Mouse (Mus musculus): ENCODE measurements at regions not wholly inside any gene's neighbourhood (a gene's known extent, or its start where the extent isn't known, plus 50 kb on each side); places are given as distances from the start of the nearest gene placed in this dataset.
A peak's percentile ranks its signal among the peaks of the same experiment; 100 is the strongest.

DNA sequence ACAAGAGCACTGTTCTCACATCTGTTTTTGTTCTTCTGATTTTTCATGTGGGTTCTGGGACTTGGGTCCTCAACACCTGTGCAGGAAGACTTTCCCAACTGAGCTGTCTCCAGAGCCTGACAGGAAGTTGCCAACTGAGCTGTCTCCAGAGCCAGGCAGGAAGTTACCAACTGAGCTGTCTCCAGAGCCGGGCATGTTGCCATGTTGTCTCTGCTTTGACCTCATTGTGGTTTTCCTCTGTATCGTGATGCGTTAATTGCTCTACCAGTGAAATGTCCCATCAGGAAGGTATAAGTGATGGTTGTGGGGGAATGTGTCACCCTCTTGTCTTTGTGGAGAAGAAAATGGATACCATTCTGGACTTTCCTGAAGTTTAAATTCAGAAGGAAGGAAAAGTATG, 54.4 kb upstream of the Olfm4 start:
- no peak for DNase-seq (ENCODE audit: low spot score in 2 of 2)

DNA sequence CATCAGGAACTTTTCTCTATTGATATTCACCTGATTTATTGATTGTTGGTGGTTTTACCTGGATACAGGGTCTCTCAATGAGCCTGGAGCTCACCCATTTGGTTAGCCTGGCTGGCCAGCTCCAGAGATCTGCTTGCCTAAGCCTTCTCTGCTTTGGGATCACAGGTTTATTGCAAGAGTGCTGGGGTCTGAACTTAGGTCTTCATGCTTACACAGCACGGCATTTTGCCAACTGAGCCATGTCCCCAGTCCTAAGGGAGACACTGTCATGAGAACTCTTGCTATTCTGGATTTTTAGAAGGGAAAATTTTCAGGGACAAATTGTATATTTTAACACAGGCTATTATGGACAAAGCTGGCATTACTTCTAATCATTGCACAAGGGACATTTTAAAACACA, 56.7 kb upstream of the Olfm4 start:
- DNase-seq (ENCODE audit: low spot score in 2 of 2): no peak

DNA sequence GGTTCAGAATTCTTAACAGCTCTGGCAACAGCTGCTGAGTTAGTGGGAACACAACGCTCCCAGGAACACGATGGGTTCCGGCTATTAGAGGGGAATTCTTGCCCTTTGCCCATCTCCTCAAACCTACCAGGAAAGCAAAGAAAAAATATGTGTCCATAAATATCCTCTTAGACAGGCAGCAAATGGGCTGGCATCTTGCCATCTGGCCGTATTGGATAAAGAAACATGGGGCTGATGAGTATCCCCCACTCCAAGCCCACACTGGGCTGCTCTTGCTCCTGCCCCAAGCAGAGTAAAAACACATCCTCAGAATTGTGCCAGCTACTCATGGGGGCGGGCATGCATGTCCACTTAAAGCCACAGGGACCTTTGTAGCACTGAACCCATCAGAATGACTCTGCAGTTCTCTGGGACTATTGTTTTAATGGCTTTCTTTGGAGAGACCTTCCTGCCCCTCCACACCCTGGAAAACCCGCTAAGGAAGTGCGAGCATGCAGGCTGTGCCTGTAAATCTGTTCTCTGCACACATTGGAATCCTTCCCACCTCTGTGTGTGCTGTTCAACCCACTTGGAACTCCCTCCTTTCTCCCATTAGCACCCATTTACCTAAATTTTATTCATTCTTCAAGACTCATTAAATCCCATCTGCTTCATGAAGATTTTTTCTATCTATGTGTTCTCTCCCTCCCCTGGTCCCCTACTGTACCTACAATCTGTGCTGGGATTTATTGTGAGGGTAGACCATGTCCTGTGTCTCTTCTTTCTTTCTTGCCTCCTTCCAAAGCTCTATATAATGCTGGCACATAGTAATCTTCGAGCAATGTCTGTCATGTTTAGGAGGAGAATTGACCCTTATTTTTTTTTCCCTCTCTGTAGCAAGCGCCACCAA, 66.7 kb upstream of the Olfm4 start:
- no peak for DNase-seq (ENCODE audit: low spot score in 2 of 2)

DNA sequence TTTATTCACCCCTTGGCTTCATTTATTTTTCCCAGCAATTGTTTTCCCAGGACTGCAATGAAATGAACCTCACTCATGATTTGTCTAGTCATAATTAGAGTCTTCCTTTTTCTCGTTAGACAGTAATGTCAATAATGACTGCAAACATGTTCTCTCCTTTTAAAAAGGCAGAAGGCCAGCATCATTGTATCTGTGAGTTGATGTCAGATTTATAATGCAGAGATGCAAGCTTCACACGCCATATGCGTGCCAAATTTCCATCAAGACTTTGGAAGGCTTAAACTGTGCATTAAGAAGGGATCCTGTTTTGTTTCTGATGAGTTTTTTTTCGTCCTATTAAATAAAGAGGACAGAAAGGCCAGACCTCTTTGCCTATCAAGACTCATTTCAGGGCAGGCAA, 68.9 kb upstream of the Olfm4 start:
- DNase-seq (ENCODE audit: low spot score in 2 of 2): no peak

DNA sequence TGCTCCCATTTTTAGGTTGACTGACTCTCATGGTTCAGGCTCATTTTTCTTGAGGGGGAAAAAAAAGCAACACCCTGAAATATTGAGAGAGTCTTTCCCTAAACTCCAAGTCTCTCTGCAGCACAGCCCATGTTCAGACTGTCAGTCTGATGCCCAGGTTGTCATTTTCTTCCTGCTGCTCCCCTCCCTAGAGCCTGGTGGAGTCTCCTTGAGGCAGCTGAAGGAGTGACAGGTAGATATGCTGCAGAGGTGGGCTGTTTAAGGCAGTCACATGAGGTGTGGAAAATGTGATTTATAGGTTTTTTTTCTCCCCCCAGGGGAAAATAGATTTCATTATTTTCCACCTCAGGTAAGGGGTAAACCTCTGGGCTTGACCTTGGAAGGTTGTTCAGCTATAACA, 70.6 kb upstream of the Olfm4 start:
- no peak for DNase-seq (ENCODE audit: low spot score in 2 of 2)

DNA sequence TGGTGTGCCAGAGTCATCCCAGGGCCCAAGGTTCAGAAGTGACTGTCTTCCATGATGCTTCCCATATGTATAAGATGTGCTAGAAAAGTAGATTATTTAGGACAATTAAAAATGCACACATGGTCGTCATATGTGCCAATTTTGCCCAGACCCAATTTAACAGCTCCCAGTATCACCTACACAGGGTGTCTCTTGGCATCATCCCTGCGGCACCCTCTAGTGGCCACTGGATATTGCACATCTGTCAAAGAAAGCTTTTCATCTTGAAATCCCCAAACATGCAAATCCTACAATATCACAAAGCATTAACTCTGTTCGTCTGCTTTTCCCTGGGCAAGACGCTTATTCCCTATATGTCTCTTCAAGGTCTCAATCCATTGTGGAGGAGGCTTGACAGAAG, 71.3 kb upstream of the Olfm4 start:
- DNase-seq (ENCODE audit: low spot score in 2 of 2): peak in 1 of 2 experiments; percentile 70

DNA sequence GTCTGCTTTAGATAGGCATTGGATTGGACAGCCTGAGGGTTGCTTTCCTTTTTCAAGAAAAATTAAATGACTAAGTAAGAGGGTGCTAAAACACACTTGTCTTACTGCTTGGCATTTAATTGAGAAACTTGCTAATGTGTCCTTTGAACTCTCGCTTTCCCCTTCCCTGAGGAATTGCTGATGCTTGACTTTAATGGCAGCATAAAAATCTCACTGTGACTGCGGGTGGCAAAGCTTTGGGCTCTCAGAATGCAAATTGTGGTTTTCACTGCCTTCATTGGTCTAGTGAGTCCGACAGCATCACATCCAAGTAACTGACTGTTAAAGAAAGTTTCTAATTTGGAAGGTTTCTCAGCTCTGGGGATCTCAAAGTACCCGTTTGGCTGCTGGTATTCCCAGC, 76.1 kb upstream of the Olfm4 start:
- DNase-seq (ENCODE audit: low spot score in 2 of 2): no peak

DNA sequence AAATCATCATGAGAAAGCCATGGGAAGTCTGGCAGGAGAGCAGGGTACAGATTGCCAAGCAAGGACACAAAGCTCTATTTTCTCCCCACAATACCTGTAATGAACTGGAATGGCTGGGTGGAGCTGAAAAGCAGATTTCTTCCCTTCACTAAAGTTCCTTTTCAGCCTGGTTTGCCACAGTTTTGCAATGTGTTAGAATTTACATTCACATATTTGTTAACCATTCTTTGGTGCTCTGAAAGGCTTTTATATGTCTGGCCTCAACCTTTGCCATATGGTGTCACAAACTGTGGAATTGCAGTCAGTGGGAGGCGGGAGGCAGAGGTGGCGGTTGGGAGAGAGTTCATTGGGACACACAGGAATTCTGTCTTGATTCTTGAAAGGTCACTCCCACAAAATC, 78.3 kb upstream of the Olfm4 start:
- DNase-seq (ENCODE audit: low spot score in 2 of 2): no peak

DNA sequence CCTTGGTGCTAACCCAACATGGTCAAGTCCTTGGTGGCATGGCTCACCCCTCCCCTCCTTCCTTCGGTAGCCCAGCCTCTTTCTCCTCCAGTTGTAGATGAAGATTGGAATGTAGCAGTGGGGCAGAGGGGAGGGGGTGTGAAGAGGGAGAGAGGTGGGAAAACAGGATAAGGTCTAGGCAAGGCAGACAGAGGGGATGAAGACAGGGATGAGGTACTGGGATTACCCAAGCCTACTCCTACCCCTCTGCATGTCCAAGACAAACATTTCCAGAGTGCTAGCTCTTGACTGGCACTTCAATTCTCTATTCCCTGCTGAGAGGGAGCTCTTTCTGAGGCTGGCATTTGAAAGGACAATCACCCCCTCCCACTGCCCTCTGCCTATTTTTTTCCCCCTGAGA, 81.5 kb upstream of the Olfm4 start:
- DNase-seq (ENCODE audit: low spot score in 2 of 2): no peak

DNA sequence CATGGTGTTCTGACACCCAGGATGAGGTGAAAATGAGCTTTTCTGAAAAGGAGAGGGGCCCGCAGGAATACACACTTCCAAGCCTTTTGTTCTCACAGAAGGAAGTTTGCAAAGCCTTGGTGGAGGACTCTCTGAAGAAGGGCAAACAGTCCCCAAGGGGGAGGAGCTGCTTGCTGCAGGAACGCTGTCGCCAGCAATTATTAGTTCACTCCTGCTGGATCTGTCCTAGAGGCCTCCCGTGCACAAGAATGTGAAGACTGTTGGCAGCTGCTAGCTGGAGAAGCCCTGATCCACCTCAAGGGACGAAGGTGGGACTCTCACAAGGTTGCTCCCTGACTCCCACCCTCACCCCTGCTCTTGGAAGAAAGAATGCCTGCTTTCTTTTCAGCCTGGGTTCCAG, 85.6 kb upstream of the Olfm4 start:
- DNase-seq (ENCODE audit: low spot score in 2 of 2): no peak

DNA sequence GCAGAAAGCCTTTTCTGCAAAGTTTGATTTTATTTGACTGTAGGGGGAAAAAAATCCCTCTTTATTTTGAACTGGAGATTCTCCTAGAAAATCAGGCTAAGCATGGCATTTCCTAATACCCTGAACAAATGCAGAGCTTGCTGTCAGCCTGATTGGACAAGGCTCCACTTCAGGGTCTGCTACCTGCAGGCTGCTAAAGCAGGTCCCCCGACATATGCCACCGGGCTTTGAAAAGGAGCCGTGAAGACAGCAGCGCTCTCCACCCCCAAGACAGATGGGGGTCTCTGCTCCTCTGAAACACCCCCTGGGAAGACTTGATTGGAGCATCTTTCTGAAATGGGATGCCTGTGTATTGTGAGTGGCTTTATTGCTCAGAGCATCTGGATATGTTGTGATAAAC, 90.6 kb upstream of the Olfm4 start:
- DNase-seq (ENCODE audit: low spot score in 2 of 2): no peak

DNA sequence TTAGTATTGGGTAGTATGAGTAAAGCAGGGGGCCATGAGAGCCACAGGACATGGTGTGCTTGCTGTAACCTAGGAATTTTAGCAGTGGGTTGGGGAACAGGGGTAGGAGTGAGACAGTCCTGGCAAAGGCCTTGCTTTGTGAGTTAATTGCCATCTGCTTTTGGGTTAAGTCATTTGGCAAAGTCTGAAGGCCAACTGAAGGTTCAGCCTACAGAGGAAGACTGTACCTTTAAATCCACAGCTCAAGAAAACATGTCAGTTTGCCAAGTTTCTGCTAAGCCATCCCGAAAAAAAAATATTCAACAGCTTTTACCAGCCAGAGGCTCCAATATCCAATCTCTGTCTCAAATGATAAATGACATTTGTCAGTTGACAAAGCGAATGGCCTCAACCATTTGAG, 93.2 kb upstream of the Olfm4 start:
- no peak for DNase-seq (ENCODE audit: low spot score in 2 of 2)

DNA sequence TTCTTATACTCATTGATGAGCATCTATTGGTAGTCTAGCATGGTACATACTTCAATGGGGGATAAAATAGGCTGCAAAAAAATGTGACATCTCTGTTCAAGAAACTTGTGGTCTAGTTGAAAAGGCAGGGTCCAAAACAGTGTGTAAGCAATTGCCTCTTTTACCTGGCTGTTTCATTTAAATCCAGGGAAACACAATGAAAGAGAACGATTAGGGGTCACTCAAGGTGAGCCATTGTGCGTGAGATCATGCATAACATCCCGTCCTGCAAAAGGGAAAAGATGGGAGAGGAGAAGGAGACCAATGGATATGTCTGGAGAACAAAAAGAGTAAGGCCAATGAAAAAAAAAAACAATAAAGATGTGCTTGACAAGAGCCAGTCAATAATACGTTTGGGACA, 93.6 kb upstream of the Olfm4 start:
- DNase-seq (ENCODE audit: low spot score in 2 of 2): no peak

DNA sequence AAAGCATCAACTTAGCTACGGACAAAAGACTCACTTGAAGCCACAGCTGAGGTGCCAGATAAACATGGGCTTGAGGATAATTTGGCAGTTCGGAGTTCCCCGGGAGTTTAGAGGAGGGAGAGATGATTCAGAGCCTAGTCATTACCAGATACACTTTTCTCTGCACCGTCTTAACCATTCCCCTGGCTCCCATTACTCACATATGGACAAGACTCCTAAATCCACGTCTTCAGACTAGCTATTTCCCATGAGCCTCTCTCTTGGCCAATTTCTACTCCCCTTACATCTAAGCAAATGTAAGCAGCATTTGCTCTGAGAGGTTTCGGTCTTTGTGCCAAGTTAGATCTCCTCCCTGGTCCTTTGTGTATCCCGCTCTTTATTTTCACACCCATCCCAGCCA, 100.4 kb upstream of the Olfm4 start:
- no peak for DNase-seq (ENCODE audit: low spot score in 2 of 2)

DNA sequence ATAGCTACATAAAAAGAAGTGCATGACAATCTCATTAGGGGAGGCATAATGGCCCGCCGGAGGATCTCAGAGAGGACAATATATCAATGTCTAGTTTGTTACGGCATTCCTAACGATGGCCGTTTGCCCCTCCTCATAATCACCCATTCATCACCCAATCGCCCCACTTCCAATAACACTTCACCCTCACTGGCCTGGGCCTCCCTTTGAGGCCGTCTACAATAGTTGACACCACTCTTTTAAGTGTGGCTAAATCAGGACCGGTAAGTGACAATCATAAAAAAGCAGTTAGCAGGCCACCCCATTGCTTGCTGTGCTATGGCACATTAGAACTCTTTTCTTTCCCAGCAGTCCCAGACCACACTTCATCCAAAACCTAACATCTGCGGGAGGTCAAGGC, 102.2 kb upstream of the Olfm4 start:
- DNase-seq (ENCODE audit: low spot score in 2 of 2): no peak

DNA sequence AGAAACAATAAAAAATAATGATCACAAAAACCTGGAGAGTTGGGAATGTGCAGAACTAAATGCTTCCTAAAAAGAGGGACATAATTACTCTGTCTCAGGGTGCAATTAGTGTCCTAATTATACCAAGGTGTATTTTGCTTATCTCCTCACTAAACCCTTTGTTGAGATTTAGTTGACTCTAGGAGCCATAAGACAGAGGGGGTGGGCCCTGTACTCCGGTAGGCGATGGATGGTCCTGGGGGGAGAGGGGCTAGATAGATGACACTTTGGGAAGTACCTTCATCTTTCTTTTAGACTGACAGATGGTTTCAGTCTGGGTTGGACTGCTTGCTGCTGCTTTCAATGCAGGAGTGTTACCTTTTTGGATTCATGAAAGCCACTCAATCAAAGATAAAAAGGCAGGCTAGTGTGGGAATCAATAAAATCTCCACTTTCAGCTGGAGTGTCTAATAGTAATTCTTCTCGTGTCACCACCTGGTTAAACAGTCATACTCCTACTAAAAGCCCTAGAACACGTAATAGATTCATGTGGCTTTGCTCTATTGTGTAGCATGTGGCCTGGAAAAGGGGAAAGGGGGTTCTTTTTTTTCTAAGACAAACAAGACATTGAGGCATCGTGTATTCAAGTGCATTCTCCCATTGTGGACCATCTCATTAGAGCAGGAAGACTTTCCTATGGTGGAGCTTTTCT, 103.7 kb upstream of the Olfm4 start:
- no peak for DNase-seq (ENCODE audit: low spot score in 2 of 2)

DNA sequence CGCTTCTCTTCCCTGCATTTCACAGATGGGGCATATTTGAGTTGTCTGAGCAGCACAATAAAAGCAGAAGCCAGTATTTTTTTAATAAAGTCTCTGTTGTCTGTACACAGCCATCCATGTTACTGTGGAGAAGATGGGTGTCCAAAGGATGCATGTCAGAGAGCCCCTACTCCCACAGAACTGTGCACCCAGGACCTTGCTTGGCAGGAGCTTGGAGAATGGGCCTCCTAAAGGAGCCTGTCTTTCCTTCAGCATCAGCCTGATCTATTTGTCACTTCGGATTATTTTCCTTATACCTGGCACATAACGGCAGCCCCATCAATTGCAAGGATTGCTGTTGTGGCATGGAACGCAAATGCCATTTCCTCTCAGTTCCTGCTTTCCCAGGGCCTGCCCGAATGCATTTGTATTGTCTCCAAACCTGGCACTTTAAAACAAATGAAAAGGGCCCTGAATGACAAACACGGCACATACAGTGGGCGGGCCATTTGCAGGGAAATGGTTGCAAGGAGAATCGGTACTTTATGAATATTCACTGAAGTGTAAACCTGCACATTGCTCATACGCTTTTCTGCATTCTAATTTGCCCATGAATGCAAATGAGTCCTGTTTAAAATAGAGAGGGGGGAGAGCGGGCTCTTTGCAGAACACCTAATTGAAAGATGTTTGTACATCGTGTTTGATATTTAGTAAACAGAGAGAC, 104.4 kb upstream of the Olfm4 start:
- peak in 1 of 2 experiments; percentile 16 for DNase-seq (ENCODE audit: low spot score in 2 of 2)

DNA sequence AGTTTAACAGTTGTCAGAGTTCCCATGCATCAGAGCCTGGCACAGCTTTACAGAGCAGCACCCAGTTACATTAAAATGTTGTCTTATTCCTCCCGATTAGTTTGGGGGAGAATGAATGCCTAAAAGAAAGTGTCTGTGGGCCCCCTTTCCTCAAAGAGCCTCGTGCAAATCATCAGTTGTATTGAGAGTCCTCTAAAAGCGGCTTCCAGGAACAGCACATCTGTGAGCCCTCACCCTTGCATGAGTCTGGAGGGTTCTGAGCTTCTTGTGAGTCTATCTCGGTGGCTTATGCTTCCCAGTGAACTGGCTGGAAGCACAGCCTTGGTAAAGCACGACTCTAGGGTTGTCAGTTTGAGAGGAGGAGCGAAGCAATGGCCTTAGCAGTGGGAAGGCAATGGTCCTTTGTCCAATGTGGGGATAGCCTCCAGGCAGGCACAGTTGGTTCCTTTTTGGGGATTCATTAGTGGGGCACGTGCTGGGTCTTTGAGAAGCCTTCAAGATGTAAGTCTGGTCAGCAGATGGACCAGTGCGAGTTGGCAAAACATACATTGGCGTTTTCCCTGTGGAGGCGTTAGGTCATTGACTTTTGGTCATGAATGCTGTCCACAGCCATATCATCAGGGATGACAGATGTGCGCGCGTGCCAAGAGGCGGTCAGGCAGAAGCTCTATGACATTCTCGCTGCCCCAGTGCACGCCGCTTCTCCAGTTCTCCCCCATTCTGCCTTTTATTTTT, 105.4 kb upstream of the Olfm4 start:
- DNase-seq (ENCODE audit: low spot score in 2 of 2): no peak

DNA sequence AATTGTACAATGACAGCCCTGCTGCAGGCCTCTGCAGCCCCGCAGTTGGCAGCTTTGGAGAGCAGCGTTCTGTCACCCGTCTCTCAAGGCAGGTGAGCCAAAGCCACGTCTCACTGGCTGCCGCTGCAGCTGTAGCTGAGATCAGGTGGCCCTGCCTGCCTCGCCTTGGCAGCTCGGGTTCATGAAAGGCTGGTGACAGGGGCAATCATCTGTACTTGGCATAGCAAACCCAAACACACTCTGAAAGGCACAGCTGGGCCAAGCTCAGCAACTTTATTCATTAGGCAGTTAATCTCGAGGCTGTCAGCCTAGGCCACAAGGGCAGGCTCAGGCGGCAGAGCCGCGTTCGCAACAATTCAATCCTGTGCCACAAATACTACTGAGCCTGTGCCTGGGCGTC, 102.0 kb upstream of the Pcdh8 start:
- no peak for DNase-seq (ENCODE audit: low spot score in 2 of 2)

DNA sequence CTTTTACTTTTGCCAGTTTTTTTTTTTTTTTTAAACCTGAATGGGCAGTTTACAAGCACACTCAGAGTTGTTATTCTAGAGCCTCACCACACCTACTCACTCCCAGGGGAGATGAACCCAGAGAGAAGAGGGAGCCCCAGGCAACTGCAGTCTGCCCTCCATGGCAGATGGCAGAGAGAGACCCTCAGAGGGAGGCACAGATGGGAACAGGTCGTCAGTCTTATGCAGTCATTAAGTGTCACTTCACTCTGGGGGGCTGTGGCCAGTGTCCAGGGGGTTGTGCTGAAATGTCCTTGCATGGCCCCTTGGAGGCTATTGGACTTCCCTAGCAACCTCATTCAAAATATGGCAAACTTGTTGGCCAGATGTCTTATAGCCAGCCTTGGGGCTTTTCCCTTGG, 101.3 kb upstream of the Pcdh8 start:
- no peak for DNase-seq (ENCODE audit: low spot score in 2 of 2)

DNA sequence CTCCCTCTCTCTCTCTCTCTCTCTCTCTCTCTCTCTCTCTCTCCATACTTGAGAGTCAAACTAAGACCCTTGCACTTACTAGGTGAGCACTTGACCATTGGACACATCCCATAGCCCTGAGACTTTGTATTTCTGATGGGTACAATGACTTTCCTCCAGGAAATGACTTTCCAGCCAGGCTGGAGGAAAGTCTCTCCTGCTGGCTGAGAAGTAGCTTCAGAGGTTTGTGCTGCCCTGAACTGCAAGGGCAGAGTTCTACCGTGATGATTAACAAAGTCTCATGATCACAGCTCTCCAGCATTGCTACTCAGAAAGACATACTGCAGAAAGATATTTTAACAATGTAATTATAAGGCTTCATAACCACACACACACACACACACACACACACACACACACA, 98.2 kb upstream of the Pcdh8 start:
- DNase-seq (ENCODE audit: low spot score in 2 of 2): no peak

DNA sequence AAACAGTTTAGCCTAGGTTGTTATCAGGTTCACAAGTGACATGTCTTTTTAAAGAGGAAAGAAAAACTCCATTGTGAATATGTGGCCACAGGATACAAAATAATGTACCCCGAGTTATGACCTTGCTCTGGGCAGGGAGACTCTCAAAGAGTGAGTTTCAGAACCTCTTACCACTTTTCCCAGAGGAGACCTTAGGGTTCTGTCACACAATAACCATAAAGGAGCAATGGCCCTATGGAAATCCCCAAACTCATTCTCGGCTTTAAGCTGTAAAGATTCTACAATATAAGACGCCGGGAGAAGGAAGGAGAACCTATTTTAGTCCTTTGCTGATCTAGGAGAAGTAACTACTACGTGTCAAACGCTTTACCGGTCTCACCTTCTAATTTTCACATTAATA, 85.1 kb upstream of the Pcdh8 start:
- no peak for DNase-seq (ENCODE audit: low spot score in 2 of 2)

Data from left cerebral cortex, adult 9 months (tissue).